Mouse (Mus musculus): ENCODE results near the gene Agk.

- TF ChIP-seq CTCF (IDR thresholded peaks at IDR 0.05; ENCODE audit: low read depth) (no peak), EP300 (IDR thresholded peaks at IDR 0.05; ENCODE audit: low read depth) (no peak)
Measured at GRCm38 (mm10) chr6:40431356-40431755, 106.4 kb downstream of the Agk start.
